Mouse (Mus musculus): Measurements from ENCODE around the gene Slc45a1.

Slc45a1 gene

DNA sequence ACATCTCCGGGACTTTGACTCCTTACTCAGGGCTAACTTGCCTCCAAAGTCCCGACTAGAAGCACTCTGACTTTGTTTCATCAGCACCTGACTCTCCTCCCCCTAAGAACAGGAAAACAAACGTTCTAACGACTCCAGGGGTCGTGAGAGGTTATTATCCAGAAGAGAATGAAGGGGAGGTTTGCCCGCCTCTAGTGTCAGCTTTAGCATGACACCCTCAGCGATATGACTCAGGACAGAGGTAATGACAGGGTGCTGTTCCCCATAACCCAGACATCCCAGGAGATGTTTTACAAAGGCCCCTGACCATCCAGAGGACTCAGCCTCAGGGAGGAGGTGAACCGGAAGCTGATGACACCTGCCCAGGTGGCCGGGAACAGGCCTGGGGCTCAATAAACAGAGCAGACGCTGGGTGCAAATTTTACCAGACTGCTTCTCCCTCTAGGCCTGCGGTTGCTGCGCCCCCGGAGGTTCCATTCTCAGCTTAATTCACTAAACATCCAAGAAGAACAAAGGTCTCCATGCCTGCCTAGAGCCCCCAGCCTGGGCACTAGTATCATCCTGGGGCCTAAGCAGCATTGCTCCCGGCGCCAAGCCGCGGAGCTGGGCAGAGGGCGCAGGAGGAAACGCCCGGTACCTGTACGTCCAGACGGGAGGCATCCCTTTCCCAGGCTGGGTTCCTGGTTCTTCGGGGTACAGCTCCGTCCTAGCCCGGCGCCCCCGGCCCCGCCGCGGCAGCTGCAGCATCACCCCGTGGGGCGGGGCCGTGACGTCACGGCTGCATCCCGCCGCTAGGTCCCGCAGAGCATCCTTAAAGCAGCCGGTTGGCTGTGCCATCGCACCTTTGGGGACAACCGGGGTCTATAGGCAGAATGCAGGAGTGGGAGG lies at the start of gene Slc45a1:
TSS of gene Slc45a1 (minus strand) at position 785 of the 888 bp plus-strand sequence.
- DNase-seq (ENCODE audit: extremely low spot score, low read depth, low spot score) = no peak

- DNase-seq (ENCODE audit: extremely low spot score, low read depth, low spot score) = no peak
Observed at GRCm38 (mm10) chr4:150700849-150701248, 48.9 kb upstream of the Slc45a1 start.

DNA sequence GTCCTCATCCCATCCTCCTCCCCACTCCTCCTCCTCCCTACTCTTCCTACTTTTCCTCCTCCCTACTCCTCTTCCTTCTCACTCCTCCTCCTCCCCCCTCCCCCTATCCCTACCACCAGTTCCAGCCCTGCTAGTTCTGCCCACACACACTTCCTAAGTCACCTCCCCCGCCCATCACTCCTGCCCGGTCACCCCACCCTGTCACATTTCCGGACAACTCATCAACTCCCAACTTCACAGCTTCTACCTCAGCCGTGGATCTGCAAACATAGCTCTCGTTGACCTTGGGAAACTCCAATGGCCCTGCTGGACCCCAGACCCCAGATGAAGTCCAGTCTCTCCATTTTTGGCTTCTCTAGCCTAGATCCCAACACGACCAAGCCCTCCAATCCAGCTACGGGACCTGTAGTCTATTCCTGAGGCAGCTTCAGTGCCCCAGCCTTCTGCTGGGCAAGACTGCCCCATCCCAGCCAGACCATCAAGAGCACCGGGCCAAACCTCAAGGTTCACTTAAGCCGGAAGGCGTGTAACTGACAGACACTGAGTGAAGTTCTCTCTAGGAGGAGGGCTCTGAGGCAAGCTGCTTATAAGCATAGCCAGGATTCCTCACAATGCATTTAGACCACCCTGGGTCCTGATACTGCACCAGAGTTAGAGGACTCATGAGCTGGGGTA lies 42.6 kb upstream of the Slc45a1 start:
- no peak for DNase-seq (ENCODE audit: extremely low spot score, low read depth, low spot score)

- no peak for DNase-seq (ENCODE audit: extremely low spot score, low read depth, low spot score)
Observed at GRCm38 (mm10) chr4:150692861-150693403, 41.0 kb upstream of the Slc45a1 start.

- DNase-seq (ENCODE audit: extremely low spot score, low read depth, low spot score) = no peak
Observed at GRCm38 (mm10) chr4:150690759-150691158, 38.8 kb upstream of the Slc45a1 start.

DNA sequence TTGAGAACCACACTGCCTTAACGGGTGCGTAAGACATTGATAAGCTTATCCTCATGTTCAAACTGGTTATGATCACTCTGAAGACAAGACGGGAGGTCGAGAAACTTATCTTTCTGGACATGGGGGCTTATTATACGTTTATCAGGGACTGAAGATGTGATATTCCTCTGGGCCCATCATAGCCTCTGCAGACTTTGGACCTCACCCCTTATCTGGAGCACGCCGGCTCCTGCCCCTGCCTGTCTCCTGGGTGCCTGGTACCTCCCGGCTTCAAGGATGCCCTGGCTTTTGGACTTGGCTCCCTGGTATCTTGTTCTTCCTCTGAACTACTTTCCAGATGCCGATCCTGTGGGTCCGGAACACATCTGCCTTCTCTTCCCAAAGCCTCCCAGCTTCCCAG lies 37.6 kb upstream of the Slc45a1 start:
- no peak for DNase-seq (ENCODE audit: extremely low spot score, low read depth, low spot score)

GRCm38 (mm10) chr4:150687126-150687753 lies 35.3 kb upstream of the Slc45a1 start:
- DNase-seq (ENCODE audit: extremely low spot score, low read depth, low spot score) = no peak

- no peak for DNase-seq (ENCODE audit: extremely low spot score, low read depth, low spot score)
Observed at GRCm38 (mm10) chr4:150686538-150686937, 34.6 kb upstream of the Slc45a1 start.

- no peak for DNase-seq (ENCODE audit: extremely low spot score, low read depth, low spot score)
Observed at GRCm38 (mm10) chr4:150685778-150686493, 34.0 kb upstream of the Slc45a1 start.

DNA sequence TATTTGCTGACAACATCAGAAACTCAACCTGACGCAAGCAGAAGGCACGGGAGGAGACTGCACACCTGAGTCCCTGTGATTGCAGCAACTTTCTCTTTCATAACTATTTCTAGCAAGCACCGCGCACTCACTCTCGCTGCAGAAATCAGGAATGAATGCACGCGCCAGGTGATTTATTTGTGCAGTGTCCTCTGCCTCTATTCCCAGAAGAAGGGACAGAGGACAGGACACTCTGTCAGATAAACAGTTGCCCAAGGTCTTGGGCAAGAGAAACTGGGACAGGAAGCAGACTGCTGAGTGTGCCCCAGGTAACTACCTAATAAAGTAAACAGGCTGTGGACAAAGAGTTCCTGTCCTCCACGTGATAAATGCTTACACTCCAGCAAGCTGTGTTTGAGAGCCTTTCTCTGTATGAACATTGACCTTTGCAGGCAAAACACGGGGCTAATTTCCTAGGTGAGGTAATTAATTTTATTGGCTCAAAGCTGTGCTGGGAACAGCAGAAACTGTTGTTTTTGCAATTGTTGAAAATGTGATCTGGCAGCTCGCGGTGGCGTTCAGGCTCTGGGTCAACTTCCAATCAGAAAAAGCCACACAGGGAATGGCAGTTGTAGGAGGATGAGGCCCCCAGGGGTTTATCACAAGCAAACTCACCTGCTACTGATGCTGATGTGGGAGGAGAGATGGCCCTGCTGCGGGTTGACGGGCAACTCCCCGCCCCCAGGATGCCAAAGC lies 33.2 kb upstream of the Slc45a1 start:
- no peak for DNase-seq (ENCODE audit: extremely low spot score, low read depth, low spot score)

DNA sequence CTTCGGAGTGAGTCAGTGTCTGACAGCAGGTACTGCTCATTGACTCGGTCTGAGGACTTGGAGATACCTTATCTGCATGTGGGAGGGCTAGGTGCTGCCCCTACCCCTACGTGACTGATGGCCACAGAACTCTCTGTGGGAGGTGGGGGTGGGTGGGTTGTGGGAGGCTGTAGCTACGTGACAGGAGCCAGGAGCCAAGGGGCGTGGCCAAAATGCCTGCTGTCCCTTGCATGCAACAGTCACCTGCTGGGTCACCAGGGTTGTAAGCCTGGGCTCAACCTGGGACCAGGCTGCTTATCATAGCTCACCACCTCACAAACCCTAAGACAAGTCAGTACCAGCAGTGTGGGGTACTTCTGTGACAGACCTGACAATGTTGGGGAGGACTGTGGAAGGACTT lies 28.4 kb upstream of the Slc45a1 start:
- DNase-seq (ENCODE audit: extremely low spot score, low read depth, low spot score) = no peak

DNA sequence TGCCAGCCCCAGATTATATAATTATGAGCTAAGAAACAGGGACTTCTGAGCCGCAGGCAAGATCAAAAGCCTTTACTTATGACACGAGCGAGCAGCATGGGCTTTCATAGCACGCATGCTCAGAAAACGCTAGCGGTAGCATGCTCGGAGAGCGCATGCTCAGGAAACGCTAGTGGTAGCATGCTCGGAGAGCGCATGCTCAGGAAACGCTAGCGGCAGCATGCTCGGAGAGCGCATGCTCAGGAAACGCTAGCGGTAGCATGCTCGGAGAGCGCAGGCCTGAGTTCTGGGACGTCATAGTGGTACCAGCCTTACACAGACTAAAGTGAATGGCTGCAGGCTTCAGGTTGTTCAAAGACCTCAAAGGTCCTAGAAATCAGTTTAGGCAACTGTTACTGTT lies 26.8 kb upstream of the Slc45a1 start:
- no peak for DNase-seq (ENCODE audit: extremely low spot score, low read depth, low spot score)

- DNase-seq (ENCODE audit: extremely low spot score, low read depth, low spot score) = no peak
Observed at GRCm38 (mm10) chr4:150677846-150678224, 25.9 kb upstream of the Slc45a1 start.

- DNase-seq (ENCODE audit: extremely low spot score, low read depth, low spot score) = no peak
Observed at GRCm38 (mm10) chr4:150677126-150677845, 25.3 kb upstream of the Slc45a1 start.

DNA sequence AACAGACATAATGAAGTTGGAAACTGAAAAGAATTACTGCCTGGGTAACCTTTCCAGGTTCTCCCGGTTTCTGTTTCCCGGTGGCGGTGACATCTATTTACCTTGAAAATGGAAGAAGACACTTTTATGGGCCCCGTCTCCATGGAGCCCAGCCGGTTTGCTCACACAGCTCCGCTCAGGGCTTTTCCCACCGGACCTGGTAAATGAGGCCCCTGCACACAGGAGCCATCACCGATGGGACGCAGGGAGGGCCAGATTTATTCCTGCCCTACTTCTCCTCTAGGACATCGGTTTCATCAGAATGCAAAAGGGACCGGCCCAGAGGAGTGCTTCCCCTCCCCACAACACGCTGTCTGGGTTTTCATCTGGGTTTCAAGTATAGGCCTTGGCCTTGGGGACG lies 24.1 kb upstream of the Slc45a1 start:
- DNase-seq (ENCODE audit: extremely low spot score, low read depth, low spot score) = no peak

DNA sequence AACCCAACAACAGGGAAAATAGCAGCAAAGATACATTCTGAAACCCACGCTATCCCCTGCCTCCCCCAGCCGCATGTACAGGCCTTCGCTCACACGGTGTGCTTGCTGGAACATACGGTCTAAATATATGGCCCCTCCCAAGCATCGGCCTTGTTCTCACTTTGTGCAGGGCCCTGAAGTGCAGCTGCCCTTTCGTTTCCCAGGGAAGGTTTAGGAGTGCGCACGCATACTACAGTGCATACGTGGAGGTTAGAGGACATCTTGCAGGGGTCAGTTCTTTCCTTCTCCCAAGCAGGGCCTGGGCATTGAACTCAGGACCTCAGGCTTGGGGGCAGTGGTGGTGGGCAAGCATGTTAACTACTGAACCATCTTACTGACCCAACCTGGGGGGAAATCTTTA lies 23.3 kb upstream of the Slc45a1 start:
- no peak for DNase-seq (ENCODE audit: extremely low spot score, low read depth, low spot score)

GRCm38 (mm10) chr4:150665806-150666205 lies 13.8 kb upstream of the Slc45a1 start:
- DNase-seq (ENCODE audit: extremely low spot score, low read depth, low spot score) = no peak

- DNase-seq (ENCODE audit: extremely low spot score, low read depth, low spot score) = no peak
Observed at GRCm38 (mm10) chr4:150664726-150665125, 12.8 kb upstream of the Slc45a1 start.

DNA sequence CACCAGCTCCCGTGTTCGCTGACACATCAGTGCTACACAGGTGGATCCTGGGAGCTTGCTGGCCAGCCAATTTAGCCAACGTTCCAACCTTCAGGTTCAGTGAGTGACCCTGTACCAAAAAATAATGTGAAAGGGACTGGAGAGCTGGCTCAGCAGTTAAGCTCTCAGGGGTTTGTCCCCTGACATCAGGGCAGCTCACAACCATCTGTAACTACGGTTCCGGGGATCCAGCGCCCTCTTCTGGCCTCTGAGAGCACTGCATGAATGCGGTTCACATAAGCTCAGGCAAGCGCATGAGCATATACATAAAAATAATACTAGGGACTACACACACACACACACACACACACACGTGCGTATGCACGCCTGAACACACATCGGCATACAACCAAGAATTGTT lies 11.2 kb upstream of the Slc45a1 start:
- DNase-seq (ENCODE audit: extremely low spot score, low read depth, low spot score) = no peak

- no peak for DNase-seq (ENCODE audit: extremely low spot score, low read depth, low spot score)
Observed at GRCm38 (mm10) chr4:150661886-150662285, 9.9 kb upstream of the Slc45a1 start.
